Mouse (Mus musculus) heart, embryonic 13.5 days (tissue): Measurements from ENCODE around the gene Dnah17. TPM values are rescaled to one million over a fixed set of nuclear protein-coding genes. Genes with fewer than 3 reads are reported as not detected.
A peak's percentile ranks its signal among the peaks of the same experiment; 100 is the strongest.

Experiments used
- ATAC-seq: fragments of 200-750 bp; cut with Nextera tagmentation; 2 replicates; pipeline ENCODE4 v1.8.0; 2017; ENCODE audit warnings: moderate TSS enrichment; ENCODE audit not compliant: insufficient number of reproducible peaks, low FRiP score, low TSS enrichment; ENCODE audit errors: extremely low read depth
- H3K27ac ChIP-seq: fragments of 300-500 bp; sonication (generic); replicated peaks from 2 replicates; pipeline ENCODE4 v1.5.1; 2015; ENCODE audit warnings: moderate library complexity, mild to moderate bottlenecking, inconsistent platforms
- H3K27me3 ChIP-seq: fragments of 300-500 bp; sonication (generic); replicated peaks from 2 replicates; pipeline ENCODE4 v1.6.1; 2015; ENCODE audit warnings: mild to moderate bottlenecking, inconsistent platforms
- H3K36me3 ChIP-seq: fragments of 300-500 bp; sonication (generic); 2 replicates; pipeline ENCODE4 v1.6.1; 2015; ENCODE audit warnings: mild to moderate bottlenecking, inconsistent platforms
- H3K4me1 ChIP-seq: fragments of 300-500 bp; sonication (generic); 2 replicates; pipeline ENCODE4 v1.6.1; 2015; ENCODE audit warnings: inconsistent platforms
- H3K4me2 ChIP-seq: fragments of 300-500 bp; sonication (generic); 2 replicates; pipeline ENCODE4 v1.6.1; 2015; ENCODE audit warnings: inconsistent platforms, mild to moderate bottlenecking, moderate library complexity
- H3K4me3 ChIP-seq: fragments of 300-500 bp; sonication (generic); 2 replicates; pipeline ENCODE4 v1.5.1; 2015; ENCODE audit warnings: moderate library complexity, mild to moderate bottlenecking, inconsistent platforms
- H3K9ac ChIP-seq: fragments of 300-500 bp; sonication (generic); 2 replicates; pipeline ENCODE4 v1.6.1; 2015; ENCODE audit warnings: inconsistent platforms, mild to moderate bottlenecking, moderate library complexity
- H3K9me3 ChIP-seq: fragments of 300-500 bp; sonication (generic); 2 replicates; pipeline ENCODE4 v1.6.1; 2016; ENCODE audit warnings: inconsistent platforms
- WGBS: fragments of 180-500 bp; shearing (Covaris S2); methylation state at CpG from one replicate; pipeline ENCODE4 v1.1.7; 2015; ENCODE audit warnings: mixed read lengths; 5-methylcytosine and 5-hydroxymethylcytosine counted together
- microRNA-seq: library from miRNA; unstranded; fragments of <30 nt; microRNA quantifications from one replicate; pipeline ENCODE4, GENCODE M21; 2016
- polyA plus RNA-seq: library from polyadenylated mRNA; unstranded; fragments of >200 nt; fragmentation: Nextera tagmentation; extraction: Ambion mirVana; gene quantifications from 2 replicates; pipeline ENCODE4 v1.2.1, GENCODE M21; 2015

The Dnah17 gene
- polyA plus RNA-seq, 1 experiment from 2014 or later = 0.05 TPM

DNA sequence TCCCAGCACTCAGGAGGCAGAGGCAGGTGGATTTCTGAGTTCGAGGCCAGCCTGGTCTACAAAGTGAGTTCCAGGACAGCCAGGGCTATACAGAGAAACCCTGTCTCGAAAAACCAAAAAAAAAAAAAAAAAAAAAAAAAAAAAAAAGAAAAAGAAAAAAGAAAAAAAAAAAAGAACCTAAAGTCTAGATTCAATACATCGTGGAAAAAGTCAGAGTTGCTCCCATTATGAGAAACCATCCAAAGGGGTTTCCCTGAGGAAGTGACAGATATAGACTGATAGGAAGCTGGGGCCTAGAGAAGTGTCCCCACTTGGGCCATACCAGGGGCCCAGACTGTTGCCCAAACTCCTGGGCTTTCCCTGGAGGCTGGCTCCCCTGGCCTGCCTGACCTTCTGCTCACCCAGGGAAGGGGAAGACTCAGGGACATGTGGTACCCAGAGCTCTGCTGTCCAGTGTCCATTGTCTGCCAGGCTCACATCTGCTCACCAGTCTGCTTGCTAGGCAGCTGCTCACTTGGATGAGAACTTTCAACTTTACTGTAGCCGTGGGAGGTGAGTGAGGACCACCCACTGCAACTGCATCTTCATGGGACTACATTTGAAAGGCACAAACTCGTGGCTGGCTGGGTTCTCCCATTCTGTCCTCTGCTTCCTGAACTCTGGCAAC lies 152.6 kb downstream of the Dnah17 start:
- Histone ChIP-seq H3K9ac (no peak overlapping the region), H3K27ac (no peak overlapping the region), H3K4me1 (peaks cover 33% of the 10 kb centered on the region), H3K4me3 (no peak overlapping the region), H3K9me3 (no peaks in the 10 kb centered on the region), H3K4me2 (no peak overlapping the region), H3K27me3 (no peaks in the 10 kb centered on the region; the same call in none of the 2 replicates), H3K36me3 (no peaks in the 10 kb centered on the region)
- 58% methylated on average over 4 of the region's 5 CpGs for WGBS
- no peak for ATAC-seq

DNA sequence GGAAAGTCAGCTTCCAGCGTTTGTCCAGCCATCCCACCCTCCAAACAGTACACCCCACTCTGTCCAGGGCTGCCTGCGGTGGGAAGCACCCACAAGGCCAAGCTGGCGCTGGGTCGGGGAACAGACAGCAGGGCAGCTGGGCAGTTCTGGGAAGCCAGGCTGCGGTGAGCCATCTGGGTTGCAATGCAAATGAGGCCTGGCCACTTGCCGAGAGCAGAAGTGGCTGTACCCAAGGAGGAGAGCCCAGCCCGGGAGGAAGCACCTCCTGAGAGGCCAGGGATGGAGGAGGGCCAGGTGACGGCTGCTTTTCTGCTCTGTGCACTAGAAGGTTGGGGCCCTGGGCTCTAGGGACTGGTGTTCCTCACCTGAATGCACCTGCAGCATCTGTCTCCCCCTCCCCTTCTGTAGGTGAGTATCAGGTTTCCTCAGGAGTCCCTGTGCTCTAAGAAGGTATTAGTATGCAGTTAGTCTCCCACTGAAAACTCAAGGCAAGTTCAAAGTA lies 154.3 kb downstream of the Dnah17 start:
- H3K4me3 ChIP-seq = no peak overlapping the region
- 31% methylated on average over 8 of the region's 8 CpGs for WGBS
- peak overlapping the region; percentile 41 for H3K27ac ChIP-seq
- H3K36me3 ChIP-seq = no peaks in the 10 kb centered on the region
- no peak overlapping the region for H3K4me2 ChIP-seq
- no peak for ATAC-seq
- H3K9me3 ChIP-seq = no peaks in the 10 kb centered on the region
- H3K27me3 ChIP-seq = no peaks in the 10 kb centered on the region; the same call in none of the 2 replicates
- 0 out of 2 replicates have a peak overlapping the region, but pooled peaks have one; percentile 20 for H3K9ac ChIP-seq
- H3K4me1 ChIP-seq = peaks cover 38% of the 10 kb centered on the region

- Histone ChIP-seq H3K4me1 (peaks cover 39% of the 10 kb centered on the region), H3K9ac (peak overlapping the region; percentile 52; the same call in 1 of the 2 replicates), H3K36me3 (no peaks in the 10 kb centered on the region), H3K27me3 (peaks cover 7% of the 10 kb centered on the region), H3K4me3 (no peak overlapping the region), H3K9me3 (no peaks in the 10 kb centered on the region), H3K4me2 (no peak overlapping the region), H3K27ac (peak overlapping the region; percentile 41)
- ATAC-seq = no peak
- WGBS = 14% methylated on average over 18 of the region's 18 CpGs
Measured at GRCm38 (mm10) chr11:117975211-117975967, 155.0 kb downstream of the Dnah17 start.

DNA sequence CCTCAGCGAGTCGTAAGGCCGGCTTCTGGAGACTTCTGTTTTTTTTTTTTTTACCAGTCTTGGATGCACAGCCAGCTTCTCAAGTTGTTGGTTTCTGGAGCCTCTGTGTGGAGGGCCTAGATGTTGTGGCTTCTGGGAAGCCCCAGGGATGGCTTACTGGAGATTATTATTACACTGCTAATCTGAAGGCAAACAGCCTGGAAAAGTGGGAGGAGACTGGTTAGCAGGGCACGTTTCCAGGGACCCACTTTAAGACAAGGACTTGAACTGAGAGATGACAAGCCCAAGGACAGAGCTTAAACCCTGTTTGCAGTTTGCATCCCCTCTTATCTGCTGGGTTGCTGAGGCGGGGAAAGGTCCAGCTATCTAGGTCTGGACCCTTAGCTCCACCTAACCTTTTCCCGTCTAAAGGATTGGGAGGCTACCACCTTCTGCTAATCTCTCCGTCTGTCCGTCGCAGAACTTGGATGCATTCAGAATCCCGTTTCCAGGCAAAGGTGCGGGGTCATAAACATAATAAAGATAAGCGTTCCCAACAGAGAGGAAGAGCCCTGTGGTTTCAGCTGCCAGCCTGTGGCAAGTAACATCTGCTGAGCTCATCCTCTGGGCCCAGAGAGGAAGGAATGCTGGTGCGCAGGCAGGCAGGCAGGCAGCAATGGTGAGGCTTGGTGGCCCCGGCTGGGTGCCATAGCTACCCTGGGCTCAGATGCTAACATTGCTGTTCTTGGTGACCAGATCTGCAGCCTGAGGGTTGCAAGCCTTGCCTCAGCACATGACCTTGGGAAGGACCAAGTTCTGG lies 155.9 kb downstream of the Dnah17 start:
- Histone ChIP-seq H3K4me1 (peaks cover 46% of the 10 kb centered on the region), H3K9me3 (no peaks in the 10 kb centered on the region), H3K9ac (peak overlapping the region; percentile 50; the same call in 1 of the 2 replicates), H3K27me3 (peaks cover 9% of the 10 kb centered on the region), H3K36me3 (no peaks in the 10 kb centered on the region), H3K27ac (peak overlapping the region; percentile 41), H3K4me3 (no peak overlapping the region), H3K4me2 (no peak overlapping the region)
- no peak for ATAC-seq
- 19% methylated on average over 14 of the region's 14 CpGs for WGBS

GRCm38 (mm10) chr11:117973569-117973968 lies 156.9 kb downstream of the Dnah17 start:
- H3K4me1 ChIP-seq = peaks cover 47% of the 10 kb centered on the region
- no peak overlapping the region for H3K9ac ChIP-seq
- no peak for ATAC-seq
- no peaks in the 10 kb centered on the region for H3K9me3 ChIP-seq
- H3K27me3 ChIP-seq = peaks cover 9% of the 10 kb centered on the region
- H3K27ac ChIP-seq = 0 out of 2 replicates have a peak overlapping the region, but pooled peaks have one; percentile 41
- 39% methylated on average over 5 of the region's 5 CpGs for WGBS
- no peak overlapping the region for H3K4me3 ChIP-seq
- H3K4me2 ChIP-seq = no peak overlapping the region
- H3K36me3 ChIP-seq = no peaks in the 10 kb centered on the region

DNA sequence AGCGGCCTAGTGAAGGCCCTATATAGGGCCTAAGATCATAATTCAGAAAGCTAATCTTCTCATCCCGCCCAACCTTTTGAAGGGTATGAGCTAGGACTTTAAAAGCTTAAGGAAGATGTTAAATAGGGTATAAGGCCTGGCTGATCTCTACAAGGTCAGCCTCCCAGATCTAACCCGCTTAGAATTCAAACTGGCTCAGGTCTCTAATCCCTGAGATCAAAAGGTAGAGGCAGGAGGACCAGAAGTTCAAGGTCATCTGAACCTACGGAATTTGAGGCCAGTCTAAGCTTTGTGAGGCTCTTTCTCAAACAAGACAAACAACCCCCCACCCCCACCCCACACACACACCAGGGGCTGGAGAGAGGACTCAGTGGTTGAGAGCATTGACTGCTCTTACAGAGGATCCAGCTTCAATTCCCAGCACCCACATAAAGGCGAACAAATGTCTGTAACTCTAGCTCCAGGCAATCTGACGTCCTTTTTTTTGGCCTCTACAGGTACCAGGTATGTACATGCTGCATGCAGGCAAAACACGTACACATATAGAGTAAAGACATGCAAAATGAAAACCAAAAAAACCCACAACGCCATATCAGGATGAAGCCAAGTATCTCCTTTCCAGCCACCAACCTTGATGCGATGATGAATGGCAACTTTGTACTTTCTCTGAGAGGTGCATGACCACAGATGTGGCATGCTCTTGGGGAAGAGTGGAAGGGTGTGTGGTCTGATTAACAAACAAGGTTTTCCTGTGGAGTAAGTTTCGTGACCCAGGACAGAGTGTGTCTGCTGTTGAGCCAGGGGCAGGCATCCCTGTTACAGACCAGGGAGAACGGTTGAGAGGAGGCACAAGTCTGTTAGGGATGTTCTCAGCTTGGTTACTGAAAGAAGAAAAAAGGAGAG lies 157.5 kb downstream of the Dnah17 start:
- no peak for ATAC-seq
- Histone ChIP-seq H3K36me3 (no peaks in the 10 kb centered on the region), H3K27ac (no peak overlapping the region), H3K27me3 (peaks cover 9% of the 10 kb centered on the region), H3K9ac (no peak overlapping the region), H3K4me1 (peaks cover 54% of the 10 kb centered on the region), H3K4me3 (no peak overlapping the region), H3K9me3 (no peaks in the 10 kb centered on the region), H3K4me2 (no peak overlapping the region)
- WGBS = 75% methylated on average over 11 of the region's 11 CpGs

Small RNAs within 50 kb of the gene (microRNA-seq; reads per million reads assigned to microRNA genes)
- gene Mir6933 = not detected

Other genes with a start within 250 kb of the Dnah17 start
- 4.9 and 8.5 TPM in 2 replicates for gene Socs3, start 160.6 kb downstream of the Dnah17 start, polyA plus RNA-seq
- gene Pgs1, start 144.3 kb downstream of the Dnah17 start, polyA plus RNA-seq = 25.7 and 26.6 TPM in 2 replicates
- 14.9 and 15.9 TPM in 2 replicates for gene Cyth1, start 118.0 kb upstream of the Dnah17 start, polyA plus RNA-seq
- 12.8 and 13.4 TPM in 2 replicates for gene Usp36, start 159.6 kb upstream of the Dnah17 start, polyA plus RNA-seq
- 0.15 and 0.27 TPM in 2 replicates for gene Cep295nl, start 211.9 kb upstream of the Dnah17 start, polyA plus RNA-seq
- gene Timp2, start 225.1 kb upstream of the Dnah17 start, polyA plus RNA-seq = 61.0 and 63.6 TPM in 2 replicates